Mouse (Mus musculus): ENCODE data around the gene Myo3a. TPM values are rescaled to one million over a fixed set of nuclear protein-coding genes. Genes with fewer than 3 reads are reported as not detected.

The Myo3a gene
- polyA plus RNA-seq (2012; rRNA removed) (not detected in 2 replicates), polyA plus RNA-seq (2014; fragmentation: Nextera tagmentation; extraction: Ambion mirVana) (not detected in 2 replicates)

DNA sequence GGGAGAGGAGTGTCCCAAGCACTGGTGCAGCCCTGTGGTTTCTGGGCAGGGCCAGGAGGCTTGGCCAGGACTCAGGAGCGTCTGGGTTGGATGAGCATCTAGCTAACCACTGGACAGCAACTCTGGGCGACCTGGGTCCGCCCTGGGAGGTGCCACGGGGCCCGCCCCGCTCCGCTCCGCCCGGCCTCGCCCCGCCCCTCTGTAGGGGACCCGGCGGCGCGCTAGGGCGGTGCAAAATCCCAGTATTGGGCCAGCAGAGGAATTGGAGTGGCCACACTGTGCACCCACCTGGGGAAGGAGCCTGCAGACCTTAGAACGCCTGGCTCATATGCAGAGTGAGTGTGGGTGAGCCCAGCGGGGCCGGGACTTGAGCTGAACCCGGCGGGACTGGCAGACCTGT is at the start of gene Myo3a:
Gene Myo3a, plus strand, starts transcription at position 196 of the 400 bp plus-strand sequence.
- no peak within 1 kb of the TSS for H3K4me2 ChIP-seq (ENCODE audit: low read depth)
- H3K4me1 ChIP-seq (replicated peaks; ENCODE audit: control insufficient read depth in 2 of 2, insufficient read depth in 2 of 2, low read length in 1 of 2), result no peaks in the 10 kb centered on the region
- no peaks in the 10 kb centered on the region for H3K9me3 ChIP-seq (ENCODE audit: control insufficient read depth, low read length)
- H3K27ac ChIP-seq, result no peak within 1 kb of the TSS
- H3K4me3 ChIP-seq (ENCODE audit: insufficient read depth in 1 of 2, low read depth in 2 of 2, low read length in 2 of 2), result no peak within 1 kb of the TSS
- H3K27me3 ChIP-seq (ENCODE audit: control insufficient read depth, insufficient read depth, low read length), result no peaks in the 10 kb centered on the region
- no peak for TF ChIP-seq EP300 (IDR thresholded peaks at IDR 0.05; ENCODE audit: low read depth)
- TF ChIP-seq CTCF (IDR thresholded peaks at IDR 0.05; ENCODE audit: low read depth), result no peak
- no peak for ATAC-seq (ENCODE audit: insufficient read depth)
- H3K36me3 ChIP-seq (replicated peaks; ENCODE audit: control insufficient read depth, insufficient read depth, low read depth), result no peaks in the 10 kb centered on the region
- no peak for DNase-seq (ENCODE audit: low read depth in 3 of 3, low spot score in 3 of 3)
- no peak within 1 kb of the TSS for H3K9ac ChIP-seq (replicated peaks)
- 2% methylated on average over 21 of the region's 21 CpGs for WGBS (ENCODE audit: insufficient replicate concordance)

GRCm38 (mm10) chr2:22250462-22250861 is 23.2 kb downstream of the Myo3a start:
- Histone ChIP-seq H3K27ac (no peak overlapping the region), H3K9me3 (ENCODE audit: control insufficient read depth, low read length) (no peaks in the 10 kb centered on the region), H3K4me1 (replicated peaks; ENCODE audit: control insufficient read depth in 2 of 2, insufficient read depth in 2 of 2, low read length in 1 of 2) (no peaks in the 10 kb centered on the region), H3K4me2 (ENCODE audit: low read depth) (no peak overlapping the region), H3K27me3 (ENCODE audit: control insufficient read depth, insufficient read depth, low read length) (no peaks in the 10 kb centered on the region), H3K9ac (replicated peaks) (no peak overlapping the region), H3K36me3 (replicated peaks; ENCODE audit: control insufficient read depth, insufficient read depth, low read depth) (no peaks in the 10 kb centered on the region), H3K4me3 (ENCODE audit: insufficient read depth in 1 of 2, low read depth in 2 of 2, low read length in 2 of 2) (no peak overlapping the region)
- TF ChIP-seq CTCF (IDR thresholded peaks at IDR 0.05; ENCODE audit: low read depth) (no peak), EP300 (IDR thresholded peaks at IDR 0.05; ENCODE audit: low read depth) (no peak)
- 61% methylated on average over 3 of the region's 3 CpGs for WGBS (ENCODE audit: insufficient replicate concordance)
- no peak for DNase-seq (ENCODE audit: low read depth in 3 of 3, low spot score in 3 of 3)
- no peak for ATAC-seq (ENCODE audit: insufficient read depth)

GRCm38 (mm10) chr2:22251045-22251444 is 23.7 kb downstream of the Myo3a start:
- H3K9ac ChIP-seq (replicated peaks), result no peak overlapping the region
- H3K4me1 ChIP-seq (replicated peaks; ENCODE audit: control insufficient read depth in 2 of 2, insufficient read depth in 2 of 2, low read length in 1 of 2), result no peaks in the 10 kb centered on the region
- TF ChIP-seq EP300 (IDR thresholded peaks at IDR 0.05; ENCODE audit: low read depth) (no peak), CTCF (IDR thresholded peaks at IDR 0.05; ENCODE audit: low read depth) (no peak)
- no peak for ATAC-seq (ENCODE audit: insufficient read depth)
- H3K36me3 ChIP-seq (replicated peaks; ENCODE audit: control insufficient read depth, insufficient read depth, low read depth), result no peaks in the 10 kb centered on the region
- no peaks in the 10 kb centered on the region for H3K27me3 ChIP-seq (ENCODE audit: control insufficient read depth, insufficient read depth, low read length)
- no peak overlapping the region for H3K4me2 ChIP-seq (ENCODE audit: low read depth)
- whole genome bisulfite sequencing (ENCODE audit: insufficient replicate concordance), result 43% methylated on average over 2 of the region's 2 CpGs
- no peak overlapping the region for H3K27ac ChIP-seq
- DNase-seq (ENCODE audit: low read depth in 3 of 3, low spot score in 3 of 3), result no peak
- no peaks in the 10 kb centered on the region for H3K9me3 ChIP-seq (ENCODE audit: control insufficient read depth, low read length)
- no peak overlapping the region for H3K4me3 ChIP-seq (ENCODE audit: insufficient read depth in 1 of 2, low read depth in 2 of 2, low read length in 2 of 2)

- TF ChIP-seq CTCF (IDR thresholded peaks at IDR 0.05; ENCODE audit: low read depth), result no peak
- TF ChIP-seq EP300 (IDR thresholded peaks at IDR 0.05; ENCODE audit: low read depth), result no peak
- Histone ChIP-seq H3K9ac (replicated peaks) (no peak overlapping the region), H3K4me1 (replicated peaks; ENCODE audit: control insufficient read depth in 2 of 2, insufficient read depth in 2 of 2, low read length in 1 of 2) (no peaks in the 10 kb centered on the region), H3K4me3 (ENCODE audit: insufficient read depth in 1 of 2, low read depth in 2 of 2, low read length in 2 of 2) (no peak overlapping the region), H3K9me3 (ENCODE audit: control insufficient read depth, low read length) (no peaks in the 10 kb centered on the region), H3K27me3 (ENCODE audit: control insufficient read depth, insufficient read depth, low read length) (no peaks in the 10 kb centered on the region), H3K36me3 (replicated peaks; ENCODE audit: control insufficient read depth, insufficient read depth, low read depth) (no peaks in the 10 kb centered on the region), H3K27ac (no peak overlapping the region), H3K4me2 (ENCODE audit: low read depth) (no peak overlapping the region)
- ATAC-seq (ENCODE audit: insufficient read depth), result no peak
- no peak for DNase-seq (ENCODE audit: low read depth in 3 of 3, low spot score in 3 of 3)
Observed at GRCm38 (mm10) chr2:22255600-22255999, 28.3 kb downstream of the Myo3a start.

GRCm38 (mm10) chr2:22271555-22271954 is 44.3 kb downstream of the Myo3a start:
- WGBS (ENCODE audit: insufficient replicate concordance), result 54% methylated on average over 2 of the region's 2 CpGs
- no peaks in the 10 kb centered on the region for H3K36me3 ChIP-seq (replicated peaks; ENCODE audit: control insufficient read depth, insufficient read depth, low read depth)
- H3K27ac ChIP-seq, result no peak overlapping the region
- H3K9me3 ChIP-seq (ENCODE audit: control insufficient read depth, low read length), result no peaks in the 10 kb centered on the region
- H3K9ac ChIP-seq (replicated peaks), result no peak overlapping the region
- H3K4me2 ChIP-seq (ENCODE audit: low read depth), result no peak overlapping the region
- DNase-seq (ENCODE audit: low read depth in 3 of 3, low spot score in 3 of 3), result no peak
- no peaks in the 10 kb centered on the region for H3K4me1 ChIP-seq (replicated peaks; ENCODE audit: control insufficient read depth in 2 of 2, insufficient read depth in 2 of 2, low read length in 1 of 2)
- TF ChIP-seq EP300 (IDR thresholded peaks at IDR 0.05; ENCODE audit: low read depth), result no peak
- TF ChIP-seq CTCF (IDR thresholded peaks at IDR 0.05; ENCODE audit: low read depth), result no peak
- no peaks in the 10 kb centered on the region for H3K27me3 ChIP-seq (ENCODE audit: control insufficient read depth, insufficient read depth, low read length)
- no peak for ATAC-seq (ENCODE audit: insufficient read depth)
- no peak overlapping the region for H3K4me3 ChIP-seq (ENCODE audit: insufficient read depth in 1 of 2, low read depth in 2 of 2, low read length in 2 of 2)

Measured in liver, embryonic 14.5 days (tissue).